9 mouse cellular contexts compared by ENCODE assay signal in the genomic region with DNA sequence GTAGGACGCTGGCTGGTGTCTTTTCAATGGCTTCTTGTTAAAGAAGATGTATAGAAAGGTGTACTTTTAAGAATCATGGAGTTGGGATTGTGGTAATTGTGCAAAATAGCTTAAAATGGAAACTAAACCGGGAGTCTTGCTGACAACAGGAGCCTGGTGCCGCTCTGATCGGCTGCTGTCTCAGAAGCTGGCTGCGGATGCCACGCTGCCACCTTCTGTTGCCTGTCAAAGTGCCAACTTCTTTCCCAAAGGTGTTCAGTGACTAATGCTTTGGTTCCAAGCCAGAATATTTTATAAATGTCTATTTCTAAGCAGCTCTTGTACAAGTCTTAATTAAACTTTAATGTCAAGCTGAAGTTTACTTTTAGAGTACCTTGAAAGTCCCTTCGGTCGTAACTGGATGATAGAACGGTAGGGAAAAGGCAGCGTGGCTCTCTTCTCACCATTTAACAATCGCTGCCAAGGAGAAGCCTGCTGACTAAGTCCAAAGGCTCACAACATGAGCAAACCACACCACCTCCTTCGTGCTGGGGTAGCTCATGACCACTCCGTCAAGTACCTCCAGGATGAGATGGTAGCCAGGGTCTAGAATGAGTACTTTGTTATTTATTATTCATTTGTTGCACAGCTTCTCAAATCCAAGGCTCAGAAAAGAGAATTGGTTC. TPM values are rescaled to one million over a fixed set of nuclear protein-coding genes. Genes with fewer than 3 reads are reported as not detected.
DNase-seq lines count a peak whose midpoint lies in the region; ATAC-seq lines count a peak whose summit lies in the region.
"Had no signal": no experiment of that assay in that cellular context is flagged by ENCODE, and none has a peak within 500 bp of the region (broad histone marks: within the 10 kb centered on the region; RNA-seq: fewer than 3 reads in every experiment).

No protein-coding gene starts in this region.

- DNase-seq in layer of hippocampus, adult 11-12 months (ENCODE audit: low spot score): peak; percentile 23
- no peak for DNase-seq in layer of hippocampus, adult 9-10 months (ENCODE audit: low spot score)
- peak; percentile 81 for DNase-seq in cerebellum, adult 9-11 months
- peak; percentile 20 to 23 for DNase-seq in left cerebral cortex, postnatal 36 days (ENCODE audit: low spot score in 2 of 2)
- DNase-seq in gastrocnemius, adult 8-10 months (ENCODE audit: low spot score in 2 of 2): no peak
- DNase-seq: lung, postnatal 10 days had no signal

- ATAC-seq in cerebellum, adult (ENCODE audit: insufficient number of reproducible peaks, low FRiP score, low TSS enrichment): peak; percentile 87
- no peak for ATAC-seq in monocyte, adult 5-6 weeks (replicated peaks; ENCODE audit: insufficient number of reproducible peaks, low FRiP score, low TSS enrichment, poor library complexity, severe bottlenecking)
- ATAC-seq: intestine, embryonic 15.5 days had no signal

- intact Hi-C loops in left cerebral cortex, postnatal 36 days (cut with DNase I): no loop called here

RNA-seq across cellular contexts. Expression of a gene that starts 54.4 kb away (rescaled TPM):
- 10 to 100 TPM; 10.4 to 15.1 TPM for total RNA-seq in left cerebral cortex, postnatal 36 days (2021)
- 524 to 876 TPM (median 534 TPM) in 3 replicates for total RNA-seq in monocyte, adult 5-6 weeks (2017)
- total RNA-seq in gastrocnemius, adult 8-10 months (2022): 1 to 10 TPM; 4.6 to 7.2 (median 5.8) TPM

Comparison
In these comparisons a context has a peak if more than half of its experiments do, and no peak if none do; other contexts are left out.
1. DNase-seq: peak in layer of hippocampus, adult 11-12 months (single experiment), cerebellum, adult 9-11 months (single experiment) and left cerebral cortex, postnatal 36 days (2 of 2); none in layer of hippocampus, adult 9-10 months (single experiment) and gastrocnemius, adult 8-10 months (0 of 2).
2. RNA of a gene that starts 54.4 kb away (total RNA-seq): 524 to 876 TPM in monocyte, adult 5-6 weeks; 10.4 to 15.1 TPM in left cerebral cortex, postnatal 36 days and 4.6 to 7.2 TPM in gastrocnemius, adult 8-10 months; every median in the first group is over 10 times any median in the second.